Mouse (Mus musculus) left cerebral cortex, postnatal 4 days (tissue): ENCODE results near the gene Yap1. TPM values are rescaled to one million over a fixed set of nuclear protein-coding genes. Genes with fewer than 3 reads are reported as not detected.
A peak's percentile ranks its signal among the peaks of the same experiment; 100 is the strongest.
"Not testable (repeated sequence)": the region's sequence is repeated elsewhere in the genome, so short reads cannot be mapped to it uniquely, and the experiment has no call there.

Source experiments
- DNase-seq: peaks from one replicate; pipeline ENCODE4 v3.0.0-alpha.2; 2022
- intact Hi-C: fragments of 180-260 bp; cut with DNase I; formaldehyde crosslinking; loops from one replicate; pipeline ENCODE4 v1.15.1; 2025
- total RNA-seq, 2 experiments: library from RNA; stranded (reverse); gene quantifications; 2 replicates each; pipeline ENCODE4 v1.2.3; 2021

Yap1 gene
- total RNA-seq, 2 experiments from 2014 or later, result 12.0 to 14.7 TPM

DNA sequence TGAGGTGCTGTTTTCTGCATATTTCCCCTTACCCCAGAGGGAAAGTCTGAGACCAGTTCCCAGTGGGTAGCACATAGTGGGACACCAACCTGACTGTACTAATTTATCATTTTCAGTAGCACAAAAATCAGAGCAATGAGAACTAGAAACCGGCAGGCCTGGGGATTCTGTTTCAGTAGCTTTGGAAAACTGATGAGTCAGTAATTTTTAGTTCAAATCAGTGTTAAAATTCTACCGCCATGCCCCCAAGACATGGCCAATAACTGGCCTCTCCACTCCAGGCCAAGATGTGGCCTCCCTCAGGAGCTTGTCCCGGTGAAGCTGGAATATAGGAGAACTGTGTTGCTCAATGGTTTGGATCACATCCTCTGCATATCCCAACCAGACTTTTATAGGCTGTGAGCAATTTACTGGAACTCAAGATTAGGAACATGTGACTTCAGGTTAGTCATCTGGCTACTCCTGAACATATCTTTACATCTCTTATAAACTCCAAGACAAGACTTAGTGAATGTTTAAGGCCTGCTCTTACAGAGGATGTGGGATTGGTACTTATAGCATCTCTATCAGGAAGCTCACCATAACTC, 76.1 kb downstream of the Yap1 start:
- intact Hi-C loops, result no loop called here
- DNase-seq, result no peak

DNA sequence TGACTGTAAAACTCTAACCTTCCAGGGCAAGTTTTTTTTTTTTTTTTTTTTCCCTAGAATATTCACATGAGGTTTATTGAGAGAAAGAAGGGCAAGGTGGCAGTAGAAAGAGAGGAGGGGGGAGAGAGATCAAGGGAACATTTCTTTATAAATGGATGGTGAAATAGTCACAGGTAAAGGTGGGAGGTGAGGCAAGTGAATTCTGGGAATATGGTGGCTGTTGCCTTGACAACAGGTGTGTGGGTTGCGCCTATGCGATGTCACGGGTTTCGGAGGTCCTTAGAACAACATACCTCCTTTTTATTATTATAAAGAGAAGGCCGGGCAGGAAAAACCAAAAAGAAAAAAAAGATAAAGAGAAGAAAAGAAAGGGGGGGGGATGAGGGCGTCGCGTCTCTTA, 89.5 kb downstream of the Yap1 start:
- DNase-seq, result no peak
- intact Hi-C loops, result no loop called here

DNA sequence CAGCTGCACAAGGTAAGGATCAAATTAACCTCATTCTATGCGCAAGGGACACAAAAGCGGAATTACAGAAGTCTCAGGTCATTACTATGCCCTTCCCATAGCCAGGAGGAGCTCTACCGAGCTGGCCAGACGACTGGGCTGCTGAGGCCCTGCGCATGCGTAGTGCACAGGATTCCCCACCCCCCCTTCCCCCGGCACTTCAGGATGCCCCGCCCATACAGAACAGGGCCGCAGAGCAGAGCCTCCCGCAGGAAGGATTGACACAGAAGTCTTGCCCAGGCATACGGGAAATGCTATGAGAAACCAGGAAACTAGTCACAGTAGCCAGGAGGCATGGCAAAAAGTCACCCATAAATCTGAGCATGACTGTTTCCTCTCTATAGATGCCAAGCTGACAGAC, 89.9 kb downstream of the Yap1 start:
- DNase-seq, result peak; percentile 60
- intact Hi-C loops, result no loop called here

DNA sequence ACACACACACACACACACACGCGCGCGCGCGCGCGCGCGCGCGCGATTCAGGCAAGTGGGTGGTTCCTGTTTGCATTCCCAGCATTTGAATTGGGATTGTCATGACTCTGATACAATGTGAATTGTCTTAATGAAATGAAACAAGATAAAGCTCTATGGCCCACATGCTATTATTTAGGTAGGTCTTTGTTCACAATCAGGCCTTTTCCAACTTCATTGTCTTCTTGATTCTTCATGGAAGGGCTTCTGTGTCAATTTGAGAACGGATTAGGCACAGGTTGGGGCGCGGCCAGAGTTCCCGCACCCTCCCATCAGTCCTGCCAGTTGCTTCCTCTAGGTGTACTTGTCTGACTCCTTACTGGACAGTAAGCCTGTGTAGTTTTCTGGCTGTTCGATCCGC, 90.4 kb downstream of the Yap1 start:
- intact Hi-C loops, result no loop called here
- DNase-seq, result no peak

DNA sequence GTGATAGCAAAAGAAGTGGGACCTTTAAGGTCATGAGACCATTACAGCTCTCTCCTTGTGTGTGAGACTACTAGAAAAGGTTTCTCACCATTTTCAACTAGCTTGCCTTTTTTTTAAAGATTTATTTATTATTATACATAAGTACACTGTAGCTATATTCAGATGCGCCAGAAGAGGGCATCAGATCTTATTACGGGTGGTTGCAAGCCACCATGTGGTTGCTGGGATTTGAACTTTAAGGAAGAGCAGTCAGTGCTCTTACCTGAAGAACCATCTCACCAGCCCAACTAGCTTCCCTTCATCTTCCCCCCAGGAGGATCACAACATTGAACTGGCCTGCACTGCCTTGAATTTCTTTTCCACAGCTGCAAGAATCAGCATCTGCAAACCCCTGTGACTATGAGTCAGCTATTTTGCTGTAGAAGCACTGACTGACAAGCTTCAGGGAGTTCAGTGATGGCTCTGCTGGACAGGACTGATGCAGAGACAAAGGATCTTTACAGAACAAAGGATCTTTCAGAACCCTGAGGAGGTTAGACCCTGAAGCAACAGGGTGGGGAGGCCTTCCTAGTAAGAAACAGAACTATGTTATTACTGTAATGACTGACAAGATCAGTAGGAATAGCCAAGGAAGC, 96.9 kb downstream of the Yap1 start:
- intact Hi-C loops, result no loop called here
- no peak for DNase-seq

DNA sequence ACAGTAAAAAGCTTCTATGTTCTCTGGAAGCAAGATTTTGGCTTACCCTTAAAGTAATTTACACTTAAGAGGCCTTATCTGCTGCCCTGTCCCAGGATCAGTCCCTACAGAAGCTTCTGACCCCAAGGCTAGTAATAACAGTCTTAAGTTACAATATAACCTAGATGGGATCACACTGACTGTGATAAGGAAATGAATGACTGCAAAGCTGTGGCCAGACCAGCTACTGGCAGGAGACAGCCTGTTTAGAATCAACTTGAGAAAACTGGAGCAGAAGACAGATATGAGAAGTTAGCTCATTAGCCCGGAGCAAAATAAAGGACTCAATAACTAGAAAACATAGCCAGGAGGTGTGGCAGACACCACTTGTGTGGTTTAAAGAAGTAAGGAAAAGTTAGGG, 97.8 kb downstream of the Yap1 start:
- intact Hi-C loops, result no loop called here
- DNase-seq, result no peak

DNA sequence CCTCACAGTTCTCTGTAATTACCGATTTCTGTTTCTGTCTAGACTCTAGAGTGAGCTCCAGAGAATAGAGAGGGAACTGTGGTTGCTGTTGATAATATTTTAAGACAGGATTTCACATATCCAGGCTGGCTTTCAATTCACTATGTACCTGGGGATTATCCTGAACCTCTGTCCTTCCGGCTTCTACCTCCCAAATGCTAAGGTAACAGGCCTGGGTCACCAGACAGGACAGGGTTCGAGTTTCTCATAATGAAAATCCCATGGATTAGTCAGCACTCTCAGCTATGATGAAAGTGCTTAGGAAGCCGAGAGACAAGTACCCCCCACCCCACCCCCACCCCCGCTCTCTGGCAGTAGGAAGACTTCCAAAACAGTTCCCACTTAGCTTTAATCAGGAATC, 100.6 kb downstream of the Yap1 start:
- intact Hi-C loops, result no loop called here

DNA sequence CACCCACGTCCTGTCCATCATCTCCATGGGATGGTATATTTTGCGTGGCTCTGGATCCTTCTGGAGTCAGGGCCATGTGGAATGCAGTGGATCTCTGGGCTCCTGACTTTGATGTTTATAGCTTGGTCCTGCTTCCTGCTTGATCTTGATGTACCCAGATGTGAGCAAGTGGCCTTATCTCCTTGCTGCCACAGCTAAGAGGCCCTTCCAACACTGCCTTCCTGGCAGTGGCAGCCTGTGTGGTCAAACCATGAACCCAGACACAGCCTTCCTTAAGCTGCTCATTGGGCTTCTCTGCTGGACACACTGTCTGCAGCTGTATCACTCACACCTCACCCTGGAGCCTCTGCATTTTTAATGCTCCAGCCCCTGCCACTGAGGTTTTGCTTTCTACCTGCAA, 101.1 kb downstream of the Yap1 start:
- no peak for DNase-seq
- intact Hi-C loops, result no loop called here

More for the DNA sequence above, 100.6 kb downstream of the Yap1 start:
- no peak for DNase-seq

DNA sequence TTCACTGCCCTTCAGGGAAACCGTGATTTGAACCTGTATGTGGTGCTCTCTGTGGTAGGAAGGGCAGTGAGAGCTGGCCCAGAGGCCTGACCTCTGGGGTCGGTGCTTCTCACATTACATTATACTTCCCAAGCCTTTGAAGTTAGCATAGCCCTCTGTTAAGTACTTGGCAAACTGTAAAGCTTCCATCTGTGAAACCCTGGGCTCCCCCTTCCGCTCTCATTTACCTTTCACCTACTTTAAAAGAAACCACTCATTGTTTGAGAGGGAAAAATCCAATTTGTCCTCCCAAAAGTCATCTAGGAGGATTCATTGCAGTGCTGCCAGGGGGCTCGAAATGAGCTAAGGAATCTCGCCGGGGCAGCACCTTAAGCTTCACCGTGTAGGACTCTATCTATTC, 102.1 kb downstream of the Yap1 start:
- no peak for DNase-seq
- intact Hi-C loops, result no loop called here

DNA sequence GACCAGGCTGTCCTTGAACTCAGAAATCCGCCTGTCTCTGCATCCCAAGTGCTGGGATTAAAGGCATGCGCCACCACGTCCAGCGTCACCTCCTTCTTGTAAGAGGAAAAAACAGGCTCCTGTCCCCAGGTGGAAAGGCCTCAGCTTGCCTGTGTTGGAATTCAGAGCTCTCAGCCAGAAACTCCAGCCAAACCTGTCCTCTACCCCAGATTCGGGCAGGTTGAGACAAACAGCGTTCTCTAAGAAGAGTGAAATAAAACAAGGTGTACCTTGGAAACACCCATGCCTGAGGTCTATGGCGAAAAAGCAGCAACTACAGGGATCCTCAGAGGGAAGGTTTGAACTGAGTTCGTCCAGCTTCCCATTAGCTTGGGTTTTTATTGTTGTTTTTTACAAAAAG, 103.4 kb downstream of the Yap1 start:
- no peak for DNase-seq
- intact Hi-C loops, result no loop called here

DNA sequence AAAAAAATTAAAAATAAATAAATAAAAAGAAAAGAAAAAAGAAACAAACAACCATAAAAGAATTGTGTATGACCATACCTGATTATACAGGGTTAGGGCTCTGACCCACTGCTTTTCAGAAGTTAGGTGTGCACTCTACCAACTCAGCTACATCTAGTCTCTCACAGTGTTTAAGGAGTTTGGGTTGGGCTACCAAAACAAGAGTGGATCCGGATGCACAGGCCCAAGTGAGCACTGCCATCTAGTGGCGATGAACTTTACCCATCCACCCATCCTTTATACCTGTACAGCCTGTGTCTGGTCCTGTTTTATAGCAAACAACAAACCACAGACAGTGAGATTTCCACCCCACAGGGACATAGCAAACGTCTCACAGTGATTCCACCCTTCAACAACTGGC, 106.9 kb downstream of the Yap1 start:
- intact Hi-C loops, result loop anchor here (1.0 to 10.0 kb wide), 2 partner anchors 183 to 293 kb away; no protein-coding TSS in a partner anchor
- DNase-seq, result peak; percentile 58

DNA sequence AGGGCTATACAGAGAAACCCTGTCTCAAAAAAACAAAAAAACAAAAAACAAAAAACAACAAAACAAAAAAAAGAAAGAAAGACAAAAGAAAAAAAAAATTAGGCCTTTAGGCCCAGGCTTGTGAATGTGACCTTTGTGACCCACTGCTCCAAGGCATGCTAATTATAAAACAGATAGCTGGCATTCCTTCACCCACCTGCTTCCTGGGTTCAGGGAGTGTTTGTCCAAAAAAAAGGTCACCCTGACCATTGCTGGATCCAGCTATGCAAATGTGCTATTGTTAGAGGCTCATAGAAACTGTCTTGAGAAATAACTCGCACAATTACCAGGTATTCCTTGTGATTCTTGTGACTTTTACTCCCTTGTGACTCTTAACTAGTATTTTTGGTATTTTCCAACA, 112.6 kb downstream of the Yap1 start:
- intact Hi-C loops, result loop anchor here (10.0 kb wide), 1 partner anchor 287 kb away; no protein-coding TSS in a partner anchor
- DNase-seq, result not testable (repeated sequence)

DNA sequence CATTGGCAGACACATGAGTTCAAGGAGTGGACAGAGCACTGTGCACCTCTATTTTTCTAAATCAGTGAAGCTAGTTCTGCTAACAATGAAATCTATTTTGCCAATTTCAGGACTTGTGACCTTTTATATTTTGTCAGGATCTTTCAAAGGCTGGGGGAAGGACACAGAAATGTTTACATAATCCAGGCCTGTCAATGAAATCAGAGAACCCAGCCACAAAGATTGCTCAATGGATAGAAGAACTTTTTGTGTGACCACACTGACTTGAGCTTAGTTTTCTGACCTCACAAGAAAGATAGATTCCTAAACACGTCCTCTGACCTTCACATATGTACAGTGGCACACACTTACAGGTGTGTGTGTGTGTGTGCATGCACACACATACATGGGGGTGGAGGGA, 113.2 kb downstream of the Yap1 start:
- no peak for DNase-seq
- intact Hi-C loops, result loop anchor here (10.0 kb wide), 1 partner anchor 286 kb away; no protein-coding TSS in a partner anchor

DNA sequence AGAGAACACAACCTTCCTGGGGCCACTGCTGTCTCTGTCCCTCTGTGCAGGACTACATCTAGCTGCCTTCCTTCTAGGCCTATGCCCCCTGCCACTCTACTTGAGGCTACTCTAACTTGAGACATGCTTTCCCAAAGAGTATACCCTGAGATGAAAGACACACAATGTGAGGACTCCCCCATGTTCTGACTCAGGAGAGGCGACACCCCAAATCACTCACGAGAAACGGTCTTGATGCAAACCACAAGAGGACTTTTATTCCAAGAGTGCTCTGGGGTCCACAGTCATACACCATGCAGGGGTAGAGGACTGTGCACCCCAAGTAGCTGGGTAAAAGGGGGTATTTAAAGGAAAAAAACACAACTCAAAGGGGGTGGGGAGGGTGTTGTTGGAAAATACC, 120.0 kb downstream of the Yap1 start:
- no peak for DNase-seq
- intact Hi-C loops, result no loop called here

DNA sequence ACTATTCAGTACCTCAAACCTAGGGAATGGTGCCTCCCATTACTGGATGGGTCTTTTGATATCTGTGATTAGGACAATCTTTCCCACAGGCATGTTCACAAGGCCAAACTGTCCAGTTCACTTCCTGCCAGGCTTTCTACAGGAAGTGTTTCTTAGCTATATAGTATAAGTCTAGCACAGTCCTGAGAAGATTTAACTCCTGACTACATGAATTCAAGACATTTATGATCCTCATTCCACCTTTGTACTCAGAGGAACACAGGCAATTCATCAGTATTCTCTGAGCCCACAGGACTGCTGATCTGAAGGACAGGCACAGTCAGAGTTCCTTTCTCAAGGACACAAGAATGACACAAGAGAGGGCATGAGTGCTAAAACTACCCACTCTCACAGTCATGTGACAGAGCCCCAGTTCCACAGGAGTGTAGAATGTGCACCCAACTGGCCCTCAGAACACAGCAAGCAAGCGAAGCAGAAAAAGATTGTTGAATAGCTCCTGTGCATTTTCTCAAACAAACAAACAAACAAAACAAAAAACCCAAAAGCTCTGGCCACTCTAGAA, 122.0 kb downstream of the Yap1 start:
- DNase-seq, result no peak
- intact Hi-C loops, result no loop called here

Other genes with a start within 250 kb of the Yap1 start
- gene Tmem123, start 240.6 kb downstream of the Yap1 start, total RNA-seq, result 10 to 100 TPM in 1 of 2 experiments, 1 to 10 TPM in 1; 9.6 to 10.1 TPM
- gene Birc2, start 167.5 kb downstream of the Yap1 start, total RNA-seq, result 10 to 100 TPM; 28.1 to 30.5 TPM
- gene Birc3, start 131.4 kb downstream of the Yap1 start, total RNA-seq, result 1 to 10 TPM; 1.8 to 3.4 TPM
- gene Cfap300, start 38.2 kb upstream of the Yap1 start, total RNA-seq, result 10 to 100 TPM in 1 of 2 experiments, 1 to 10 TPM in 1; 8.1 to 10.8 TPM
- 1 to 10 TPM; 9.0 to 9.8 TPM for gene Cep126, start 129.7 kb upstream of the Yap1 start, total RNA-seq